Mouse (Mus musculus): ENCODE measurements at regions not wholly inside any gene's neighbourhood (a gene's known extent, or its start where the extent isn't known, plus 50 kb on each side); places are given as distances from the start of the nearest gene placed in this dataset.

GRCm38 (mm10) chr7:129759848-129760247, 168.2 kb downstream of the Wdr11 start:
- TF ChIP-seq CTCF (IDR thresholded peaks at IDR 0.05; ENCODE audit: low read depth): no peak
- TF ChIP-seq EP300 (IDR thresholded peaks at IDR 0.05; ENCODE audit: low read depth): no peak
